Mouse (Mus musculus) thymus, adult 2 months (tissue): Measurements from ENCODE around the gene Itgb5.

Experiments
- CTCF ChIP-seq: fragments of 200-500 bp; IDR thresholded peaks from 2 replicates; pipeline ENCODE4 v1.5.1; 2012; ENCODE audit warnings: mild to moderate bottlenecking, control low read depth, low read length, moderate library complexity, borderline replicate concordance; ENCODE audit not compliant: control insufficient read depth, poor library complexity, insufficient read depth; ENCODE audit errors: extremely low read depth
- POLR2A ChIP-seq: fragments of 200-500 bp; IDR thresholded peaks from 2 replicates; pipeline ENCODE4 v1.6.1; 2012; ENCODE audit warnings: mild to moderate bottlenecking, low read length, control low read depth, moderate library complexity; ENCODE audit not compliant: control insufficient read depth, poor library complexity, insufficient read depth; ENCODE audit errors: extremely low read depth

DNA sequence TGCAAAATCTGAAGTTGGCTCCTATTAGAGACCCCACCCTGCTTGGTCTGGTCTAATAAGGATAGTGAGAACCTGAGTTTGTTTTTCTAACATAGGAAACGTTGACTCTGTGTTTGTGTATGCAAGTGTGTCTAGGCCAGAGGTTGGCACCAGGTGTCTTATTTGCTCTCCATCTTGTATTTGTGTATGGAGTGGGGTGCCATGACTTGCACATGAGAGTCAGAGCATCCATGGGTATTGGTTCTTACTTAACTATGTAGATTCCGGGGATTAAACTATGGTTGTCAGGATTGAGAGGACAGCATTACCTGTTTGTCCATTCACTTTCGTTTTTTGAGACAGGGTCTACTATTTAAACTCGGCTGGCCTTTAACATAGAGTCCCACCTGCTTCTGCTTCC is 123.5 kb downstream of the Itgb5 start:
- TF ChIP-seq CTCF (no peak), POLR2A (no peak)
